Mouse (Mus musculus): Measurements from ENCODE around the gene Srpx. TPM values are rescaled to one million over a fixed set of nuclear protein-coding genes. Genes with fewer than 3 reads are reported as not detected.

Gene Srpx
- total RNA-seq, 2 experiments from 2014 or later, result 0.84 to 1.2 TPM

DNA sequence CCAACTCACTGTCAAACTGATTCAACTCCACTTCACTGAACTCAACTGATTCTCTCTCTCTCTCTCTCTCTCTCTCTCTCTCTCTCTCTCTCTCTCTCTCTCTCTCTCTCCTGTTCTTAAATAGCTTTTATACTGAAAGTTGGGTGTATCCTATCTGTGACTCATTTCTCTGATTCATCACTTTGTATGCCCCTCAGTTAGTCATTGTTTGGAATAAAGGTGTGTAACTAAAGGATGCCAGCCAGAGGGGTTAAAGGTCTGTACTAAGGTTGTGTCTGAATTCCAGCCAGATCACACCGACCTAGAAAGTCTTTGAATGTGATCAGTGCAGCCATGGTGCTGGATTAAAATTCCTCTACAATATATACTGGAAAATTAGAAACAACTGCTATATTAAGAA, 116.8 kb downstream of the Srpx start:
- intact Hi-C loops (cut with DNase I), result no loop called here

More for the DNA sequence above, 116.8 kb downstream of the Srpx start:
- no peak for DNase-seq (ENCODE audit: extremely low spot score in 1 of 2, low spot score in 2 of 2)

Other genes with a start within 250 kb of the Srpx start
- 1 to 10 TPM; 2.3 to 2.7 TPM for gene Sytl5, start 232.1 kb downstream of the Srpx start, total RNA-seq (2021)
- 10 to 100 TPM; 23.6 TPM for gene Rpgr, start 99.2 kb upstream of the Srpx start, total RNA-seq (2021)
- gene Otc, start 134.6 kb upstream of the Srpx start, total RNA-seq (2021), result not detected